Mouse (Mus musculus): Measurements from ENCODE around the gene Slc22a1.

DNA sequence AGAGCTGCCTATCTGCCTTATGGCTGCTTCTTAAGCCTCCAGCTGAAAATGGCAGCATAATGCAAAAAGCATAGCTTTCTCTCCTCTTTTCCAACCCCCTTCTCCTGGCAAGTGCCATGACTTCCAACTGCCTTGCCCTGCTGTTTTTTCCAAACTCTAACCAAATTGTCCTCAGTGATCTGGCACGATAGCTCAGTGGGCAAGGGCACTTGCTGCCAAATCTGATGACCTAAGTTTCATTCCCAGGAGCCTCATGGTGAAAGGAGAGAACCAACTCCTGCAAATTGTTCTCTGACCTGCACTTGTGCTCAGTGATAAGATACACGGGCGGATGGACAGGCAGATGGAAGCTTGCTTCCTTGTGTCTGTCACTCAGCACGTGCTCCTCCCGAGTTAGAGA lies 27.3 kb upstream of the Slc22a1 start:
- no peak for TF ChIP-seq CTCF (conservative IDR thresholded peaks at IDR 0.05; ENCODE audit: low read length)
- no peak for TF ChIP-seq NANOG (IDR thresholded peaks at IDR 0.05; ENCODE audit: borderline replicate concordance, low read length)

Data from E14TG2a.4 (cell line).